Mouse (Mus musculus) fat pad, adult 2 months (tissue): Measurements from ENCODE around the gene Dap.

ENCODE experiments used
- DNase-seq: peaks from one replicate; pipeline ENCODE4 v3.0.0-alpha.2; 2011; ENCODE audit warnings: low read depth, low spot score; ENCODE audit errors: extremely low read depth

Dap gene

DNA sequence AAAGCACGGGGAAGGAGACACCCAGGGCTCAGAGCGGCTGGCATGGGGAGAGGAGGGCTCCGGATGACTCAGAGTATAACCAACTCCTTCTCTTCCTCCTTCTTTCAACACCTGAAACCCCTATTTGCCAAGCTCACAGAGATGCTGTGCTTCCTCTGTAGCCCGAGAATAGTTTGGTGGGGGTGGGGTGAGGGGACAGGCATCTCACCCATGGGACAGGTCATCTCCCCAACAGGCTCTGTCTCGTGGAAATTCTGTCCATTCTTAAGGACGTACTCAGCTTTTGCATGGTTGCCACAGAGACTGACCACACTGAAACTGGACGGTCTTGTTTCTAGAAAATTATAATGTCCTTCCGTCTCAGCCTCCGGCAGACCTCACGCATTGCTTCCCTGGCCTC, 37.0 kb downstream of the Dap start:
- DNase-seq = no peak

DNA sequence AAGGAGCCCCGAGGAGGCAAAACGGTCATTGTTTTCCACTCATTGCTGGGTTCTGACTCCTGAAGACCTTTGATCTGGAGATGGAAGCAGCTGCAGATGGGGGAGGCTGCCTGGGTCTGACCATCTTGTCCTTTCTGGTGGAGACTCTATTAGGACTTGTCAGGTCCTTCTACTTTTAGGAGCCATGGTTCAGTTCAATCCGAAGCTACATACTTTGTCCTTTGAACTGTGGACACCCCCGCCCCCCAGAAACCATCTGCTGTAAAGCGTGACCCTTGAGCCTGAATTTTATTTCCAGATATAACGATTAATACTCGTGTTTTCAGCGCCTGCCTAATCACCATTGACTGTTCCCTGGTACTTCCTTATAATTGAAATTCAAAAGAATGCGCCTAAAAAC, 38.2 kb downstream of the Dap start:
- DNase-seq = no peak

DNA sequence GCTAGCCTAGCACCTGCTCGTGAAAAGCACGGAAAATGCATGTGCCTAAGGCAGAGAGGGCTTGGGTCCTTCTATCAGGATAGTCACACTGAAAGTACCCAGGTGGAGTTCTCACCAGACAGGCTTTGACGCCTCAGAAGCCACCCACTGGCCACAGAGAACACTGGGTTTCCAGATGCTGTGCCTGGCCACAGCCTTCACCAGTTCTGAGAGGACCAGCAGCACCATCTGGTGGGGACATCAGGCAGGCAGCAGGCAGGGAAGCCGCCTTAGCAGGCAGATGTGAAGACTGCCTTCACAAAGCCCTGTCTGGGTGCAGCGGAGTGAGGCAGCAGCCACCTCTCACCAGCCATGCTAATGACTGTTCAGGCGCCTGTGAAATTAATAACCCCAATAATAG, 40.7 kb downstream of the Dap start:
- DNase-seq = no peak

DNA sequence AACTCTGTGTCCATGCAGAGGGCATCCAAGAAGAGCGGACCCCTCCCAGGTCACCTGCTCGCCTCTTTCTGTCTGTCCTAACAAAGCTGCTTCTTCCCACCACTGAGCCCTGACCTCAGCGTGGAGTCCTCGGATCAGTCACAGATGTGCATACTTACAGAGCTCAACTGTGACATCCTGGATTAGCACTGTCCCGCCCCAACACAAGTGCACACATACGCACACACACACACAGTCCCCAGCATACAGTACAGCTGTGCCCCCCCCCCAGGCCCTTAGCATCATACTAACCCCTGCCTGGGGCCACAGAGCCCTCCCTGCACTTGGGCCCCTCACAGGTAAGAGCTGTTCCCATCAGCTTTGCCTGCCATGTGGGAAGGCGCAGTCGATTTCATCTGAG, 41.3 kb downstream of the Dap start:
- no peak for DNase-seq

DNA sequence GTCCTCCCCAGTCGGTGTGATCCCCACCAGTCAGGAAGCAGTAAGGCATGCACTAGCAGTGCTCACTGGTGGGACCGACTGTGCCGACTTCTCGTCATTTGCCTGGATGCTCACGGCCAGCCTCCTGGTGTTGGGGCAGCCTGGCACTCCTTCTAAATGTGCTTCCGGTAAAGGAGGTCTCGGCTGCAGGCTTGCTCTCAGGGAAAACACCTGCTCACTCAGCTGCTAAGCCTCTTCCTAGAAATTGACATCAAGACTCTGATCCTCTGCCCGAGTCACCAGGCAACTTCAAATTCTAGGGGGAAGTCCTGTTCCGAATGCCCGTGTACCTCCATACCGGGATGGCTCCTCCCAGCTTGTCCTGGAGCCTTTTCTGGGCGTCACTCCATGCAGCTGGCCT, 41.7 kb downstream of the Dap start:
- DNase-seq = no peak

DNA sequence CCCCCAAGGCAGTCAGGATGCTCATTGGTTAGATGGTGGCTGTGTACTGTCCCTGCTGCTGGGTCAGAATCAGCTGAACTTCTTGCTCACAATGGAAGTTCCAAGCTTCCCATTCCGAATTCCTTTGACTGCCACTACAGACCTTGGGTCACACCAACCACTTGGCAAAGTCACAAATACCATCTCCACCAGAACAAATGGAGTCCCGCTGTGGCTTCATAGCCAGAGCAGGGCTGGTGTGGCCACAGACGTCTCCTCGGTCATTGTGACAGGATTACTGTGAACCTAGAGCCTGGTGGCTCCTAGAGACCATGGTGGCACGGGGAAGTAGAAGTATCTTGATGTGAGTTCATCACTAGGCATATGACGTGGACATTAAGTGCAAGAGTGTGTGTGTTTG, 44.0 kb downstream of the Dap start:
- no peak for DNase-seq

DNA sequence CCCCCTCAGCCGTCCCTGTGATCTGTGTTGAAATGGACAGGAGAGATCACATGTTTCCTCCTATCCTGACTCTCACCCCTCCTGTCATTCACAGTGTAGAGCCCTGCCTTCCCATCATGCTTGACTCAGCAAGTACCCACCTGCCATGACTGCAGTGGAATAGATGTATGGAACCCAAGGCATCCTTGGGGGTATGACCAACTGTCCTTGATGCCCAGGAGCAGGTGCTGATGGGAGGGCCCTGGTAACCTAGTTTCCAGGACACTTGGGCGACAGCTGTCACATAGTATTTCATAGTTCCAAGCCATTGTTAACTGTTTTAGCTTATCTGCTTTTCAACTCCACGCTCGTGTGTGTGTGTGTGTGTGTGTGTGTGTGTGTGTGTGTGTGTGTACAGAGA, 45.4 kb downstream of the Dap start:
- no peak for DNase-seq

DNA sequence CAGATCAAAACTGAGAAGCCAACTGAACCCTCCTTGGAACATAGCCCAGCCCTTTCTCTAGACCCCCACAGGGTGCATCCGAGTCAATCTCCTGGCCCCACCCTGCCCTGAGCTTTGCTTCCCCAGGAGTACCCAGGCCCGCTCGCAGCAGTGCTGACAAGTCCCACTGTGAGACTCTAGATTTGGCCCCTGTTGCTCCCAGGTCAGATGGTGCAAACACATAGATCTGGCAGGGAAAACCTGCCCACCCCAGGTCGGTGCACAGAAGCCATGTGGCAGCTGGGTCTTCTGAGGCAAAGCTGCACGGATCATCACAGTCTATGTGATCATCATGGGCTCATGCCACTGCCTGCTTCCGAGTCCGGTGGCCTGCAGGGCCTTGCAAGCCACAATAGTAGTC, 48.6 kb downstream of the Dap start:
- DNase-seq = no peak

DNA sequence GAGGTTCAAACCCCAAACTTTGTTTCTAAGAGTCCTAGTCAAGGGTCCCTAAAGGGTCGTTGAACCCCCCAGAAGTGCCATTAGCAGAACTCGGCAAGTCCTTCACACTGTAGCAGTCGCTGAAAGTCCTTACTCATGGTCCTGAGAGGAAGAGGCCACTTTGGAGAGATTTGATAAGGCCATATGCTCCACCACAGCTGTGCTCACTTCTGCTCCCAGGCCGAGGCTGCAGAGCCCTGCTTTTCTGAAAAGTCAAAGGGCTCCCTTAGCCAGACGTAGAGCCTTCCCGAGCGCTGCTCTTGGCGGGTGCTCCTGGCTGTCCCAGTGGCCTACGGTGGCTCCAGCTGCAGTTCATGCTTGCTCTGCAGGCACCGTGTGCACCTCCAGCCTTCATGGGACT, 49.4 kb downstream of the Dap start:
- no peak for DNase-seq

DNA sequence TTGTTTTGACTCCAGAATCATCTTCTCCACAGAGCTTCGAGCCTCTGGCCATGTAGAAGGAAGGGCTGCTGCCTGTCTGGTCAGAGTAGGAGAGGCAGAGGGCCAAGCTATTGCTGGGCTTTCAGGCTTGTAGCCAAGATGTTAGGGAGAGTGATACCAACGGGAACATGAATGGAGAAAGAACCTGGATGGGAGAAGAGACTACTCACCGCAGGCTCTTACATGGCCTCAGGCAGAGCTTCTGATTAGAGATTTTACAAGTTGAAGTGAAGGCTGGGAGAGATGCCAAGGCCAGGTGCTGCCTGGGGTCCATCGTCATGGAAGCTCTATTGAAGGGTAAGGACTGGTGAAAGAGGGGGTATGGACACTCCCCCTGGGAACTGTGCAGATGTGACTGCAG, 54.0 kb downstream of the Dap start:
- DNase-seq = no peak

DNA sequence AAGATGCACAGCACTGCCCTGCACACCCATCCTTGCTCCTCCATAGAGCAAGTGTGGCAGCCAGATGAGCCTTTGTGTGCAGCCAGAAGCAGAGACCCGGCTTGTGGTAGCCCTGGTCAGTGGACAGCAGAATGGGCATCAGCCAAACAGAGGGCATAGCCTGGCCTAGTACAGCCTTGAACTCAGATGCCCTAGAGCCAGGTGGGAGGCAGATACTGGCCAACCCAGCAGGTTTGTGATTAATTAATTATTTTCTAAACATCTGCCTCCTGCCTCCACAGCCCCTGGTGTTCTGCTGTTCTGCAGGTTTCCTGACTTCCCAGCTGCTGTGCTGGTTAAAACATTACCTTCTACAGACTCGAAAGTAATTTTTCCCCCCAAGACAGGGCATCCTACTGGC, 55.0 kb downstream of the Dap start:
- DNase-seq = no peak

DNA sequence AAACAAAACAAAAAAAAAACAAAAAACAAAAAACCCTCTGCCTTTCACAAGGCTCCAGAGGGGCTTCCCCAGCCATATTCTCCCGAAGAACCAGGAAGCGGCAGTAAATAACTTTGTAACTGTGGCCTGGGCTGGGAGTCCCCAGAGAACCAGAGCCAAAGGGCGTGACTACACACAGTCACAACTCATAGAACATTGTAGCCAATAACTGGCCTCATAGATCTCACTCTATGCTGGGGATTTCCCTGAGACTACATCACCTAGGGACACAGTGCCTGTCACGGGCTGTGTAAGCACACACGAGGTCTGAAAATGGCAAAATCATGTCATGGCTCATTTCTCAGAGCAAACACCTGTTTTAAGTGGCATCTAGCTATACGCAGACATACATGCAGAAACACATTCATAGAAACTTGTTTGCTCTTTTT, 55.5 kb downstream of the Dap start:
- no peak for DNase-seq

DNA sequence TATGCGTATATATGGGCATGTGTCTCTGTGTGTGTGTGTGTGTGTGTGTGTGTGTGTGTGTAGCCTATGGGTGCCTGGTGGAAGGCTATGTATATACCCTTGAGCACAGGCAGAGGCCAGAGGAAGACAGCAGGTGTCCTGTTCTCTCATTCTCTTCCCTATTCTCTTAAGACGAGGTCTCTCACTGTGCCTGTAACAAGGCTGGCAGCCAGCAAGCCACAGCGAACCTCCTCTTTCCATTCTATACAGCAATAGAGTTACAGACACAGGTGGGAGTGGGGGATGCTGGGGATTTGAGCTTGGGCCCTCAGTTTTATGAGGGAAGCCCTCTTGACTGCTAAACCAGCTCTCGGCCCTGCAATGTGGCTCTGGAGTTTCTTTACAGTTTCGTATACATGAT, 55.9 kb downstream of the Dap start:
- no peak for DNase-seq

DNA sequence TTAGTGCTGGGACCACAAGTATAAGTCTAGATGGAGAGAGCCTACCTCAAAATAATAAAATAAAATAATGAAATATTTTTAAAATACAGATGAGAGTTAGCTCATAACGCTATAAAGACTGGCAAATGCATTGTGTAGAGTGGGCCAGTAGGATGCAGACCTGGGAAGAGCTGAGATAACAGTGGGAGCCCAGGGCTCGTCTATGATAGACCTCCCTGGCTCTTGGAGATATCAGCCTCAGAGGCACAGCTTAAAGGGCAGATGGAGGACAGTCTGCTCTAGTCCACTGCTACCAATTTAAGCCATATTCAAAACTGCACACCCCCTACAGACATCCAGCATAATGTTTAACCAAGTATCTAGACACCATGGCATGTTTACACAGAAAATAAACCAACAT, 56.6 kb downstream of the Dap start:
- no peak for DNase-seq

DNA sequence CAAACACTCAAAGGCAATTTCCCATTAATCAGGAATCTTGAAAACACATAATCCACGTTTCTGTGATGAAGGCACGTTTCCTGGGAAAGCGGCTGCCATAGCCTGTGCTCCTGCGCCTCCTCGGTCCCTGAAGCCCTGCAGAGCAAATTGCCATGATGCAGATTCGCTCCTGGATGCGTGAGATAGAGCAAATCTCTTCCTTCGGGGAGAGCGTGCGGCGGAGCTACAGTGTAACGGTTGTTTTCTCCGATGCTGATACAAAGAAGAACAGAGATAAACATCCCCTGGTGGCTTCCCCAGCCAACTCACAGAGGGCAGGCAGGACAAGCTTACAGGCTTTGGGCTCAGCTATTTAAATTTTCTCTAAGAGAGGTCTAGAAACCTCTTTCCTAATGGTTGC, 57.7 kb downstream of the Dap start:
- DNase-seq = no peak

DNA sequence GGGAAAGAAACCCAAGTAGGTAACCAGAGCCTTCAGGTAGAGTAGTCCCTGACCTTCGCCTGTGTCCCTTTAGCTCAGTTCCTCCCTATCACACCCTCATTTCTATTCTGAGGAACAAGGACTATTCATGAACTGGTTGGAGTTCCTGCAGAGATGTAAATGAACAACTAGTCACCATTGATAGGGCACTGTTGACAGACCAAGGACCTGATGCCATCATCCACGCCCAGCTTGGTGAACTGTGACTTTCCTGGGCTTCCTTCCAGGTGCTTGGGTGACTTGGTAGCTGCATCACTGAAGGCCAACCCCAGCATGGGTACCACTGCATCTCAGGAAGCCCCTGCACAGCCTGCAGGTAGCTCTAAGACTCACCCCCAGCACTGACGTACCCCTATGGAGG, 58.2 kb downstream of the Dap start:
- no peak for DNase-seq

DNA sequence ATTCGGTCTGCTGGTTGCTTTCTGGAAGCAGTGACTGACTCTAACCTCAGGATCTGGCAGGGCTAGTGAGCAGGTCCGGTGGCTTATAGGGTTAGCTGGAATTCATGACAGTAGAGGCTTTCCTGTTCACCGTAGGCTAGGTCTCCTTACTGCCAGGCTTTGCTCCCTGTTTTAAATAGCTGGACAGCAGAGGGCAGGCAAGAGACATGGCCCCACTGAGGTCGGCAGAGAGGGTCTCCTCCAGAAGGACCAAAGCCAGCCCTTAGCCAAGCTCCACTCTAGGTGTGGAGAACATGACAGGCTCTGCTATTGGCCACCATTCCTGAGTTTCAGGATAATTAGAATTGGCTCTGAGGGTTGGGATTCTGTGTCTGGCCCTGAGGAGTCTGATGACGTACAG, 60.0 kb downstream of the Dap start:
- no peak for DNase-seq

DNA sequence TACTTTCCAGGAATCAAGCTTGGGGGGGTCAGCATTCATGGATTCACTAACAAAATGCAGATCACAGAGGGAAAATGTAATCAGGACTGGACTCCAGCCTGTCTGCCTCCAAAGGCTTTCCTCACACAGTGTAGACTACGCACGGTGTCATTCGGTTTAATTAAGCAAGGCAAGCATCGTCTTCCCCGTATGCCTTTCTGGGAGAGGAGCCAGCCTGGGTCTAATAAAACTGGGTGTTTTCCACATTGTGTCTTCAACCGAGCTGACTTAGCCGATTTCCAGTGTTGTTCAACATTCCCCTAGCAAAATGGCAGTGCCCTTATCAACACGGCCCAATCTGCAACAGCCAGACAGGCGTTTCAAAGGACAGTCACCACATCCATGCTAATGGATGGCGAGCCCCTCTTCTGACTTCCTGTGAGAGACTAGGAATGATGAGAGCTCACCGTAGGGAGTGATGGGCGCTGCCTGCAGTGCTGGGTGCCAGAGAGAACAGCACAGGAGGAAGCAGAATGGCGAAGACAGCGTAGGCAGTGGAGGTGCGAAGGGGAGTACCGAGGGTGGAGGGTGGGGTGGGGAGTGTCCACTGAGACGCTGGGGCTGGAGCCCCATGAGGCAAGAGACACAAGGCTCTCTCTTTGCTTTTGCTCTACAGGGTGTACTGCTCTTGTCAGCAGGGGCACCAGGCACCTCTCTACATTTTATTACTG, 61.0 kb downstream of the Dap start:
- DNase-seq = no peak

DNA sequence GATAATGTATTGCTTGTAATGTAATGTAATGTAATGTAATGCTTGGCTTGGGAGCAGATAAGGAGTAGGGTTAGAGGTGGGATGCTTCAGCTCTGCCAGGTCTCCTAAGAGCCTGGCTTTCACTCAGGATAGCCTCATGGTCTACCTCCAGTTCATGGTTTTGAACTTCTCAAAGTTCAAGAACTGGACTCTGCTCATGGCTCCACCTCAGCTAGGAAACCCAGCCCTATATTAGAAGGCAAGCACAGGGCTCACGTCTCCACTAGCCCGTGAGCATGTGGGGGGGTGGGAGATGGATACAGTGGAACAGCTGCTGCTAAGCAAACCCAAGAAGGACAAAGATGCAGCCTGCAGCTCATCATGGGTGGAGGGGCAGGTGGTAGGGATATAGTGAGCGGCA, 61.6 kb downstream of the Dap start:
- DNase-seq = no peak

DNA sequence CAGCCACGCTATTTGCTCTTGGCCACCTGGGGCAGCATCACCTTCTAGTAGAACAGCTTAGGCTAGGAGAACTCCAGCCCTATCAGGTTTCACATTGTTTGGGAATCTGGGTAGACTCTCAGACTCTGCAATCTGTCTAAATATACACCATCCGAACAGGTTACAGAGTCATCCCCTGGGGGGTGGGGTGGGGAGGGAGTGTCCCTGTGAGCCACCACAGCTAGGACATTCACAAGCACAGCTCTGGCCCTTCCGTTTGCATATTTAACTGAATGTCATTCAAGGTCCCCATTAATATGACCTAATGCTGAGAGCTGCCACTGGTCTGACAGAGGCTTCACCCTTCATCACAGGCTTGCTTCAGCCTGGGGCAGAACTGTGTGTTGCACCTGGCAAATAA, 68.5 kb downstream of the Dap start:
- no peak for DNase-seq

DNA sequence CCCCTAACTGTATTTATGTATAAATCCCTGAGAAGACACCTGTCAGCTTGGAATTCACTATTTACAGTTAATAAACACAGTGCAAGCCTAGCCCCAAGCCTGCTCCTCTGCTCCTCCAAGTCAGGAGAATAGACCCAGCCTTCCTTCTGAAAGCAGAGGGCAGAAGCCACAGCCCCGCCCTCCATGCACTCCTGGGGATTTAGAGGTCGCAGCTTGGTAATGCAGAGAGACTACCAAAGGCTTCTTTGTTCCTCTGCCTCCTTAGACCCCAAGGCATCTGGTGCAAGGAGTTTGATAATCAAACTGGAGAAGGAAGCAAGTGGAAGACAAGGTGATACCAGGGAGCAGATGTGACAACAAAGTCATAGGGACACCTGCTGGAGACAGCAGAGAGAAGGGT, 70.2 kb downstream of the Dap start:
- no peak for DNase-seq

DNA sequence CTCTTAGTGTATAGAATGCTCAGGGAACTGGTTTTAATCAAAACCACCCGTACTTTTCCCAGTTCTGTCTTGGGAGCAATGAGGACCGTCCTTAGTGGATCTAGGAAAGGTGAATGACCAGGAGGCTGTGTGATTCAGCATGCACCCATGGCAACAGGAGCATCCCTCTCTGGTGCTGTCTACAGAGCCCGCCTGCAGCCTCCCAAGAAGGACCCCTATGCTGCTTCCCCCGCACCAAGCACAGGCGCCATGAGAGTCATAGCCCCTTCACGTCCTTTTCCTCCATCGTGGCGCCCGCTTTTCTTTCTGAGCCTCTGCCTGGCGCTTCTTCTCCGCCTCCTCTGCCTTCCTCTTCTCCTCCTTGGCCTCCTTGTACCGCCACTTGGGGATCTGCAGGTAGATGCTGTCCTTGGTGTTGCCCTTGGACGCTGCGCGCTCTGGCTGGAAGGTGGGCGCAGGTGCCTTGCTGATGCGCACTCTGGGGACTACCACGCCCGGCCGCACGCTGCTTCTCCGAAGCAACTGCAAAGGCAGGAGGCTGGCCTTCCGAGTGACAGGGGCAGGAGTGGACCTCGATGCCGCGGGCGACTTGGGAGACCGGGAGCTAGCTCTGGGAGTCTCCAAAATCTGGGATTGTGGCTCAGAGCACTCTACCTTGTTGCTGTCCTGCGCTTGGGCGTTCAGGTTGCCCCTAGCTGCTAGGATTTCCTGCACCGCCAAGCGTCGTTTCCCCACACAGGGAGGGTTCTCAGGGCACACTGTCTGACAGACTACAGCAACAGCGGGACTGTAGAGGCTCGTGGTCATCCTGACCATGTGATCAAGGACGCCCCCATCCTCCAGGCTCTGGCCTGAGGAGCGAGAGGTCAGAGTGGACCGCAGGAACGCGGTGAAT, 73.0 kb downstream of the Dap start:
- no peak for DNase-seq

DNA sequence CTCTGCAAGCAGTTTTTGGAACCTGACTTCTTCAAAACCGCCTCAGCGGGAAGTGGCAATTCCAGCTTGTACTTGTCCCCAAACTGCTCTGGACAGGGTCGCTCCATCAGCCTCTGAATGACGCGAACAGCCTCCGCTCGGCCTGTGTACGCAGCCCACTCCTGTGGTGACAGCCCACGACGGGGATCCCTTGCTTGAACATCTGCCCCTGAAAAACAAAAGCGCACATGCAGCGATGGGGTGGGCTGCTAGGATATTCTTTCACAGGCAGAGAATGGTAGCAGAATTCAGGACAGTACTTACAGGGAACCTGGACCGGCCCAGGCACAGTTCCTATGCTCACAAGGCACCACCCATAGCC, 73.6 kb downstream of the Dap start:
- DNase-seq = no peak
